Mouse (Mus musculus) limb, embryonic 13.5 days (tissue): ENCODE data around the gene Slc7a1. TPM values are rescaled to one million over a fixed set of nuclear protein-coding genes. Genes with fewer than 3 reads are reported as not detected.

Source experiments
- ATAC-seq: fragments of 200-750 bp; cut with Nextera tagmentation; 2 replicates; pipeline ENCODE4 v1.8.0; 2017; ENCODE audit warnings: low read depth, moderate number of reproducible peaks, moderate TSS enrichment; ENCODE audit not compliant: low FRiP score
- H3K27ac ChIP-seq: fragments of 300-500 bp; sonication (generic); 2 replicates; pipeline ENCODE4 v1.5.1; 2015; ENCODE audit warnings: inconsistent platforms, mild to moderate bottlenecking, moderate library complexity
- H3K27me3 ChIP-seq: fragments of 300-500 bp; sonication (generic); 2 replicates; pipeline ENCODE4 v1.6.1; 2015; ENCODE audit warnings: mild to moderate bottlenecking, inconsistent platforms
- H3K36me3 ChIP-seq: fragments of 300-500 bp; sonication (generic); 2 replicates; pipeline ENCODE4 v1.6.1; 2015; ENCODE audit warnings: inconsistent platforms, mild to moderate bottlenecking, moderate library complexity
- H3K4me1 ChIP-seq: fragments of 300-500 bp; sonication (generic); 2 replicates; pipeline ENCODE4 v1.6.1; 2015; ENCODE audit warnings: inconsistent platforms
- H3K4me2 ChIP-seq: fragments of 300-500 bp; sonication (generic); replicated peaks from 2 replicates; pipeline ENCODE4 v1.6.1; 2015; ENCODE audit warnings: inconsistent platforms, mild to moderate bottlenecking, moderate library complexity
- H3K4me3 ChIP-seq: fragments of 300-500 bp; sonication (generic); 2 replicates; pipeline ENCODE4 v1.5.1; 2015; ENCODE audit warnings: moderate library complexity, mild to moderate bottlenecking, inconsistent platforms
- H3K9ac ChIP-seq: fragments of 300-500 bp; sonication (generic); 2 replicates; pipeline ENCODE4 v1.6.1; 2015; ENCODE audit warnings: mild to moderate bottlenecking, inconsistent platforms
- H3K9me3 ChIP-seq: fragments of 300-500 bp; sonication (generic); 2 replicates; pipeline ENCODE4 v1.6.1; 2016; ENCODE audit warnings: inconsistent platforms
- WGBS: fragments of 180-500 bp; shearing (Covaris S2); methylation state at CpG from one replicate; pipeline ENCODE4 v1.1.7; 2015; 5-methylcytosine and 5-hydroxymethylcytosine counted together
- polyA plus RNA-seq: library from polyadenylated mRNA; unstranded; fragments of >200 nt; fragmentation: Nextera tagmentation; extraction: Ambion mirVana; gene quantifications from 2 replicates; pipeline ENCODE4 v1.2.1, GENCODE M21; 2015

Gene Slc7a1
- polyA plus RNA-seq = 13.7 and 14.9 TPM in 2 replicates

GRCm38 (mm10) chr5:148399660-148400443 lies at the start of gene Slc7a1:
Gene Slc7a1, minus strand, starts transcription at chr5:148399904.
- H3K27ac ChIP-seq = peak within 1 kb of the TSS; percentile 58; the same call in 1 of the 2 replicates

GRCm38 (mm10) chr5:148444974-148445373 lies 45.3 kb upstream of the Slc7a1 start:
- Histone ChIP-seq H3K4me1 (0 out of 2 replicates have a peak, but pooled peaks cover 6% of the 10 kb centered on the region), H3K4me3 (no peak overlapping the region), H3K4me2 (no peak overlapping the region), H3K36me3 (no peaks in the 10 kb centered on the region), H3K27ac (no peak overlapping the region), H3K9me3 (peaks cover 8% of the 10 kb centered on the region), H3K9ac (no peak overlapping the region), H3K27me3 (no peaks in the 10 kb centered on the region)
- WGBS = 83% methylated on average over 2 of the region's 2 CpGs
- ATAC-seq = no peak

More at GRCm38 (mm10) chr5:148399660-148400443, at the start of gene Slc7a1:
- peak within 1 kb of the TSS; percentile 74 for H3K4me3 ChIP-seq
- peak within 1 kb of the TSS; percentile 100 for H3K4me2 ChIP-seq
- WGBS = 2% methylated on average over 52 of the region's 52 CpGs
- 0 out of 2 replicates have a peak, but pooled peaks cover 8% of the 10 kb centered on the region for H3K4me1 ChIP-seq
- H3K27me3 ChIP-seq = peaks cover 4% of the 10 kb centered on the region; the same call in 1 of the 2 replicates
- H3K36me3 ChIP-seq = peaks cover 1% of the 10 kb centered on the region; the same call in 1 of the 2 replicates
- no peaks in the 10 kb centered on the region for H3K9me3 ChIP-seq
- H3K9ac ChIP-seq = peak within 1 kb of the TSS; percentile 80
- peak; percentile 92 for ATAC-seq

DNA sequence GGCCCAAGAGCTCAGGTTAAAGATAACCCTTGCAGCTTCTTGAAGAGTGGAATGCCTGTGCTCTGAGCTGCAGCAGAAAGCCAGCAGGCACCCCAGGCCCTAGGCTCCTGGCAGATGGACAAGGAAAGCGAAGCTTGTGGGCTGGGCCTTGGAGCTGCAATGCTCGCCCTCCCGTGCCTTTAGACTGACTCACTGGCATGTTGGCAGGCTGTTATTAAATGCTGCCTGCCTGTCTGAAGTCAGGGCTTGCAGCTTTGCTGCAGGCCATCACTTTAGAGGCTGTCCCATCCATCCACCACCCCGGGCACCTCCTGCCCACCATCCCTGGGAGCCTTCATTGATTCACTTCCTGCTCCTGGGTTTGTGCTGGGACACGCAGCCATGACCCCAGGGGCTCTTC lies 44.0 kb upstream of the Slc7a1 start:
- peak overlapping the region; percentile 25; the same call in 1 of the 2 replicates for H3K9ac ChIP-seq
- H3K4me1 ChIP-seq = 0 out of 2 replicates have a peak, but pooled peaks cover 6% of the 10 kb centered on the region
- ATAC-seq = no peak
- no peaks in the 10 kb centered on the region for H3K27me3 ChIP-seq
- H3K27ac ChIP-seq = peak overlapping the region; percentile 33; the same call in 1 of the 2 replicates
- no peaks in the 10 kb centered on the region for H3K36me3 ChIP-seq
- no peak overlapping the region for H3K4me3 ChIP-seq
- WGBS = 49% methylated on average over 5 of the region's 5 CpGs
- peaks cover 8% of the 10 kb centered on the region for H3K9me3 ChIP-seq
- H3K4me2 ChIP-seq = 0 out of 2 replicates have a peak overlapping the region, but pooled peaks have one; percentile 1

GRCm38 (mm10) chr5:148435660-148436059 lies 36.0 kb upstream of the Slc7a1 start:
- Histone ChIP-seq H3K4me3 (no peak overlapping the region), H3K36me3 (no peaks in the 10 kb centered on the region), H3K4me1 (peaks cover 15% of the 10 kb centered on the region), H3K27ac (no peak overlapping the region), H3K9me3 (peaks cover 3% of the 10 kb centered on the region; the same call in 1 of the 2 replicates), H3K4me2 (no peak overlapping the region), H3K9ac (no peak overlapping the region), H3K27me3 (no peaks in the 10 kb centered on the region)
- no peak for ATAC-seq
- WGBS = 72% methylated on average over 3 of the region's 3 CpGs

DNA sequence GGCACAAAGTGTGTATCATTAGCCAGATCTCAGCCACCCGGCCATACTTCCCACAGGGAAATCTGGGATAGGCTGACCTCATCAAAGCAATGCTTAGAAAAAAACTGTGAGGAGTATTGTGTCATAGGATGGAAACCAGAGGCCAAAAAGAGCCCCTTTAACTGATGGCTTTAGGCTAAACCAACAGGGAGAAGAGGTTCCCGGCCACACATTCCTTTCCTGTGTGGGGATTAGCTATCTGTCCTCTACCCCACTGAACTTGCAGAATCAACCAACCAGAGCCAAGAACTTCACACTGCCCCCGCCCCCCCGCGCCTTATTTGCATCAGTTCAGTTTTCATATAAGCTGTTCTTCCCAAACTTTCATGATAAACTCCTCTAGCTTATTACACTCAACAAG lies 32.4 kb upstream of the Slc7a1 start:
- Histone ChIP-seq H3K9me3 (peaks cover 3% of the 10 kb centered on the region; the same call in 1 of the 2 replicates), H3K4me2 (no peak overlapping the region), H3K4me1 (peaks cover 14% of the 10 kb centered on the region), H3K27ac (no peak overlapping the region), H3K36me3 (no peaks in the 10 kb centered on the region), H3K4me3 (no peak overlapping the region), H3K9ac (no peak overlapping the region), H3K27me3 (no peaks in the 10 kb centered on the region)
- 72% methylated on average over 5 of the region's 5 CpGs for WGBS
- no peak for ATAC-seq

GRCm38 (mm10) chr5:148428846-148429245 lies 29.1 kb upstream of the Slc7a1 start:
- Histone ChIP-seq H3K4me3 (no peak overlapping the region), H3K4me2 (no peak overlapping the region), H3K4me1 (no peaks in the 10 kb centered on the region), H3K9me3 (peaks cover 3% of the 10 kb centered on the region; the same call in 1 of the 2 replicates), H3K9ac (no peak overlapping the region), H3K27me3 (no peaks in the 10 kb centered on the region), H3K27ac (no peak overlapping the region), H3K36me3 (no peaks in the 10 kb centered on the region)
- WGBS = 94% methylated on average over 4 of the region's 4 CpGs
- ATAC-seq = no peak

GRCm38 (mm10) chr5:148425136-148425535 lies 25.4 kb upstream of the Slc7a1 start:
- no peak overlapping the region for H3K9ac ChIP-seq
- no peak for ATAC-seq
- H3K27me3 ChIP-seq = no peaks in the 10 kb centered on the region
- no peaks in the 10 kb centered on the region for H3K4me1 ChIP-seq
- H3K36me3 ChIP-seq = no peaks in the 10 kb centered on the region
- WGBS = 78% methylated on average over 6 of the region's 6 CpGs
- no peak overlapping the region for H3K4me3 ChIP-seq
- no peaks in the 10 kb centered on the region for H3K9me3 ChIP-seq
- no peak overlapping the region for H3K4me2 ChIP-seq
- no peak overlapping the region for H3K27ac ChIP-seq

DNA sequence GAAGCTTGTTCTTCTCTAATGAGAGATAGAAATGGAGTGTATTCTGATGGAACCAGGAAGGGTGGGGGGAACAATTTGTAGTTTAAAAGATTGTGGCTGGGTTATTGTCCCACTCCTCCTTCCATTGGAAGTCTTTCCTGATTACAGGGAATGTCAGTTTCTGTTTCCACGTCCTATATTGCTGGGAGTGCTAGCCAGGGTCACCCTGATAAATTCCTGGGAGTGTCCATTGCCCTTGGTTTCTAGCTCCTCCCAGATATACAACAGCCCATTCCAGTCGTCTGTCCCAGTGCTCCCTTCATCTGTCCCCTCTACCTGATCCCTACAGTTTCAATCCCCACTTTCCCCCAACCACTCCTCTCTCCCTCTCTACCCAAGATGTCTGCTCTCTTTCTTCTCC lies 21.6 kb upstream of the Slc7a1 start:
- H3K9ac ChIP-seq = no peak overlapping the region
- no peak for ATAC-seq
- no peak overlapping the region for H3K27ac ChIP-seq
- no peaks in the 10 kb centered on the region for H3K4me1 ChIP-seq
- WGBS = 58% methylated on average over 2 of the region's 2 CpGs
- H3K4me3 ChIP-seq = no peak overlapping the region
- no peaks in the 10 kb centered on the region for H3K27me3 ChIP-seq
- H3K36me3 ChIP-seq = no peaks in the 10 kb centered on the region
- peaks cover 5% of the 10 kb centered on the region; the same call in 1 of the 2 replicates for H3K9me3 ChIP-seq
- no peak overlapping the region for H3K4me2 ChIP-seq

DNA sequence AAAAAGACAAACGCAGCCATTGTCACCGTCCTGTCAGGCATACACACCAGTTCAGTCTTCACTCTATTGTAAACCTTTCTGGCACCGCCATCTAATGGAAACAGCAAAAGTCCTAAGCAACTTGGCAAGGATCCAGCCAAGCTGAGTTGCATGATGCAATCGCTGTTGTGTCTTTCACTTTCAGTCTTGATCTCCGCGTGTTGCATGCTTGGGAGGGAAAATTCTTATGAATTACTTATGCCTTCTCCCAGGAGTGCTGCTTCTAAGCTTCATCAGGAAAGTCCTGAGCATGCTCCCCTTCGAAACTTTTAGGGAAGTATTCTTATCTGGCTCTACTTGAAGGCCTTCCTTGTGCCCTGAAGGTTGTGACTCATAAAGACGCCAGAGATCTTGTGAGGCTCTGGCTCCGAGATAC lies 19.4 kb upstream of the Slc7a1 start:
- H3K9me3 ChIP-seq = peaks cover 5% of the 10 kb centered on the region; the same call in 1 of the 2 replicates
- H3K4me2 ChIP-seq = no peak overlapping the region
- H3K27ac ChIP-seq = no peak overlapping the region
- no peak overlapping the region for H3K4me3 ChIP-seq
- no peaks in the 10 kb centered on the region for H3K36me3 ChIP-seq
- 0 out of 2 replicates have a peak, but pooled peaks cover 8% of the 10 kb centered on the region for H3K27me3 ChIP-seq
- WGBS = 79% methylated on average over 9 of the region's 9 CpGs
- H3K4me1 ChIP-seq = no peaks in the 10 kb centered on the region
- no peak overlapping the region for H3K9ac ChIP-seq
- ATAC-seq = no peak

DNA sequence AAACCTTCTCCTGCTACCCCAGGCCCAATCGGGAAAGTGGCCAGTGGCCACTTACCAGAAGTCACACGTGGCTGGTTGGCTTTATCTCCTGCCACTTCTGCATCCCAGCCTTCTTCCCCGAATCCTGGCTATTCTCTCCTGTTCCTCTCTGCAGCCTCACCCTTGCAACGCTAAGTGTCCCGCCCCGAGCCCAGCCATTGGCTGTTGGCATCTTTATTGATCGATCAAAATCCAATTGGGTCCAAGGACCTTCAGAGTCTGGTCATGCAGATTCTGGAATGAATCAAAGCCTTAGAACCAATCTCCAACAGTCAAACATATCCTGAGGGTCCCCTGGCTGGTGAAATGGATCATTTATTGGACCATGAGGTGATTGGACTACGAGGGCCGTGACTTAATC lies 18.7 kb upstream of the Slc7a1 start:
- Histone ChIP-seq H3K36me3 (no peaks in the 10 kb centered on the region), H3K9ac (no peak overlapping the region), H3K4me2 (no peak overlapping the region), H3K4me3 (no peak overlapping the region), H3K27ac (no peak overlapping the region), H3K27me3 (0 out of 2 replicates have a peak, but pooled peaks cover 11% of the 10 kb centered on the region), H3K4me1 (no peaks in the 10 kb centered on the region), H3K9me3 (peaks cover 5% of the 10 kb centered on the region; the same call in 1 of the 2 replicates)
- ATAC-seq = no peak
- WGBS = 97% methylated on average over 9 of the region's 9 CpGs

- 100% methylated on average over 1 of the region's 1 CpGs for WGBS
- Histone ChIP-seq H3K9me3 (peaks cover 5% of the 10 kb centered on the region; the same call in 1 of the 2 replicates), H3K9ac (no peak overlapping the region), H3K36me3 (no peaks in the 10 kb centered on the region), H3K4me3 (no peak overlapping the region), H3K4me1 (no peaks in the 10 kb centered on the region), H3K27ac (no peak overlapping the region), H3K4me2 (no peak overlapping the region), H3K27me3 (0 out of 2 replicates have a peak, but pooled peaks cover 11% of the 10 kb centered on the region)
- no peak for ATAC-seq
These were observed 18.1 kb upstream of the Slc7a1 start for GRCm38 (mm10) chr5:148417756-148418155.

DNA sequence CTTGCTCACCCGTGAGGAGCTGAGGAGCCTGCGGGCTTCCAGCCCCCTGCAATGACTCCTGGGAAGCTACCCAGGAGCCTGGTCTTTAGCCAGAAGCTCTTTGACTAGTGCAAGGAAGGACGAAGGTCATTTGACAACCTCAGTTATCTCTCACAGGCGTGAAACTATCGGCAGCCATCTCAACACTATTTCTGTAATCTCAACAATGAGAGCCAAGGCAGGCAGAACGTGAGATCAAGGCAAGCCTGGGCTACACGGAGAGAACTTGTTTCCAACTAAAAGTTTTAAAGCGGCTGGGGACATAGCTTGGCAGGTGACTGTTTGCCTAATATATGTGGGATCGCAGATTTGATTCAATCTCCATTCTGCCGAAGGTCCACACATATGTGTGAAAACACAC lies 16.8 kb upstream of the Slc7a1 start:
- H3K9ac ChIP-seq = no peak overlapping the region
- H3K4me1 ChIP-seq = no peaks in the 10 kb centered on the region
- H3K27me3 ChIP-seq = 0 out of 2 replicates have a peak, but pooled peaks cover 11% of the 10 kb centered on the region
- H3K9me3 ChIP-seq = peaks cover 11% of the 10 kb centered on the region; the same call in 1 of the 2 replicates
- WGBS = 71% methylated on average over 10 of the region's 10 CpGs
- no peak overlapping the region for H3K4me3 ChIP-seq
- no peaks in the 10 kb centered on the region for H3K36me3 ChIP-seq
- ATAC-seq = no peak
- no peak overlapping the region for H3K4me2 ChIP-seq
- H3K27ac ChIP-seq = no peak overlapping the region
